Mouse (Mus musculus): Measurements from ENCODE around the gene Dock11.

The Dock11 gene

DNA sequence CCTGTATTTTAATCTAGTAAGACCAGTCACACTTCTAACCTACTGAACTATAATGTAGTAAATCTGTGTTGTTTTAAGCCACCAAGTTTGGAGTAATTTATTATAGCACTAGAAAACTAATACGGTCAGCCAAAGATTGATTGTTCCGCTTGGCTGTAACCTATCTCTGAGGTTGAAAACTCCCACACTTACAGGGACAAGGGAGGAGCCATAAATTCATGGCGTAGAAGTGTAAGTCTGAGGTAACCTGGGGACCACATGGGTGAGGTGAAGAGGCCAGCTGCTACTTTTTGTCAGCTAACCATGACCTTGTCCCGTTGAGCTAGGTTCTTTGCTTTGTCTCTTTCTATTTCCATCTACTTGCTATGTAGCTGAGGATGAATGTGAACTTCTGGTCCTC lies 61.5 kb downstream of the Dock11 start:
- ATAC-seq (ENCODE audit: low TSS enrichment): no peak

DNA sequence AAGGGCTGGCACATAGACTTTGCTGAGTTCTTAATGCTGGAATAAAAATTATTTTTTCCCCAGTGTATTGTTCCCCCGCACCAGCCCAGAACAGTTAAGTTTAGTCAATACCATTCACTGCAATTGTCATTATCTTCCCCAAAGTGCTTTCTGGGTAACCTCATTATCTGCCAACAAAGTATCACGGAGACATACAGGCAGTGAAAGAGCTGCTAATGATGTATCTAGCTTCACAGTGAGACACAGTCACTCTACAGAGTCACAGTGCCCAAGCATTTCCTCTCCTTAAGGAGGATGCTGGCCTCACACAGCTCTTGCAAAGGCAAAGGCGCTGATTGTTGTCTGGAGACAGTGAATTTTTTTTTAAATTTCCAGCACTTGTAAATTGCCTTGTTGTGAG lies 63.3 kb downstream of the Dock11 start:
- no peak for ATAC-seq (ENCODE audit: low TSS enrichment)

DNA sequence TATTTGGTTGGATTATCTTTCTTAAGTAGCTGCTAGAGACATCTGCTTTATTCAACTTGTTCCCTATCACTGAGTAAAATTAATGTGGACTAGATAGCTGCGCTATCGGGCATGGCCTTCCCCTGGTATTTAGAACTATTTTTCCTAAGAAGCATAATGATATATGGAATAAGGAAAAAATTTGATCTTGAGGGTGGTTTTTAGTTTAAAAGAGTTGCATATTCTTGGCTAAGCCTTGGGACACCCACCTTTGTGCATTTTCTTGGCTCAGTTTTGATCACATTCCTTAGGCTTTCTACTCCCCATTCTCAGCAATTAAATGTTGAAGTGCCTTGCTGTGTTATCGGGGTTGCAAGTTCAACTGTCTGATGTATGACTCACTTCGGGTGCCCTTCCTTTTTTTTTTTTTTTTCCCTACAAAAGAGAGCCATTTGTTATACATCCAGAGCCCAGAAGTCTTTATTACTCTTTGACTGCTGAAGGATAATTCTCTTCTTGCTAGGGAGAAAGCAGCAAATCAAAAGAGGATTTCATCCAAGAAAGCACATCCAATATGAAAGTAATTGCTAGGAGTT lies 64.0 kb downstream of the Dock11 start:
- no peak for ATAC-seq (ENCODE audit: low TSS enrichment)

DNA sequence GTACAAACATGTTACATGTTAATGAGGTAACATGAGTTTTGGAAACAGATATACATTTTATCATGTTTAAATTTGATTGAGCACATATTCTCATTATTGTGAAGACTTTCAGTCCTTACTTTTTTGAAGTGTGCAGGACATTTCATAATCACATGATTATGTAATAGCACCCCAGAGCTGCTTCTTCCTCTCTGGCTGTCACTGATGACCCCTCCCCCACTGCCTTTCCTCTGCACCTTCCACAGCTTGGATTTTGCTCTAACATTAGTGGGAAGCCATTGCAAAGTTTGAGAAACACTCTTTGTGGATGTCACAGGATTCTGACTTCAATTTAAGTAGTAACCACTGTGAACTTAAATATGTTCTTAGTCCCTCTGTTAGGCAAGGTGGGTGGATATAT lies 67.6 kb downstream of the Dock11 start:
- ATAC-seq (ENCODE audit: low TSS enrichment): no peak

DNA sequence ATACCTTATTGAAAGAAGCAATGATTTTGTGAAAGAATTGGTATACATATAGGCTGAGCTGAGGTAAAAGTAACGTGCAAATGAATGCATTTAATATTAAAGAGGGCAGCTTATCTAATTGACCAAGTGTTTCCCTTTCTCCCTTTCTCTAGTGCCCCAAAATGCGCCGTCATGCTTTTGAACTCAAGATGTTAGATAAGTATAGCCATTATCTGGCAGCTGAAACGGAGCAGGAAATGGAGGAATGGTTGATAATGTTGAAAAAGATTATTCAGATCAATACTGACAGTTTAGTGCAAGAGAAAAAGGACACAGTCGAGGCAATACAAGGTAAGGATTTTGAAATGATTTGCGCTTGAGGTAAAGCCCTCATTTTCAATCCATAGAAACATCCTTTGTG lies 74.5 kb downstream of the Dock11 start:
- ATAC-seq (ENCODE audit: low TSS enrichment): no peak

DNA sequence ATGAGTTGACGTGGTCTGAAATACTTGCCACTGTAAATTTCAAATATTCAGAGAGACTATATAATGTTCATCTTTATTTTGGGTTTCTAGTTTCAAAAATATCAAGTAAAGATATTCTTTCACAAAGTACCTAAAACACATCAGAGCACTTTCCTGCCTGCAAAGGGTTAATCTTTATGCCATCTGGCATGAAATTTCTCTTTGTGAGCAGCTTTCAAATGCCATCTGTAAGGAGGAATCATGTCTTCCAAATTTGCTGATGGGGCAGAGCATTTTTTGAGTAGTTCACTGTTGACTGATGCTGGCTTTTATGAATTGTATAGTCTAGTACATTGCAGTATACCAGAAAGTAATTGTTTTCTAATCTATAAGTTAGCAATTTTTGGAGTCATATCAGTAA lies 80.6 kb downstream of the Dock11 start:
- no peak for ATAC-seq (ENCODE audit: low TSS enrichment)

DNA sequence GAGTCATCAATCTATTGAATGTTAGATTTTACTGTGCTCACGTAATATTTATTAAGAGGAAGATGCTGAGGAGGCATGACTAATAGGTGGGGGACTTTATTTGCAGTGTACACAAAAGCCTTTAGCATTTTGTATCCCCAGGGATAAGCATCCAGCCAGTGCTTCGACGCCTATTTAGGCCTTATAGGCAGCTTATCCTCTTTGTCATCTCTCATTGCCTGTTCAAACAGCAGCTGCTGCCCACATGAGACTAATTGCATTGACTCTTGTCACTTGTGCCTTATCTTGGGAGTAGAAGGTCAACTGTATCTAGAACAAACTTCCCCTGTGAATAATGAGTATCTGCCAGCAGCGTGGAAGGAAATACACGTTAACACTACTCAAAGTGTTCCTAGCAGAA lies 88.0 kb downstream of the Dock11 start:
- ATAC-seq (ENCODE audit: low TSS enrichment): no peak

DNA sequence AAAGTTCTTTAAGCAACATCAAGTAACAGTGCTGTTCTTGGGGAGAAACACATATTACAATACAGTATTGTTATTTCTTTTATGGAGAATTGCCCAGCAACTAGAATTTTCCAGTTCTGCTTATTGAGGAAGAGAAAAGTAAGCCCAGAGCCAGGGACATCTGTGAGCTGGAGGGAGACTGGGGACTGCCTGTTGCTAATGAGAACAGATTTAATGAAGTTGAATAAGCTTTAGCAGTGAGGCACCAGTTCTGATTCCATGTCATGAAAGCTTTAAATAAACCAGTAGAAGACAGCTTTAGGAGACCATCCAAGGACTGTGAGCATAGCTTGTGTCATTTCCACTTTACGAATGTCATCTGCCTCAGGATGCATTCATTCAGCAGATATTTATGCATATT lies 99.3 kb downstream of the Dock11 start:
- ATAC-seq (ENCODE audit: low TSS enrichment): no peak

DNA sequence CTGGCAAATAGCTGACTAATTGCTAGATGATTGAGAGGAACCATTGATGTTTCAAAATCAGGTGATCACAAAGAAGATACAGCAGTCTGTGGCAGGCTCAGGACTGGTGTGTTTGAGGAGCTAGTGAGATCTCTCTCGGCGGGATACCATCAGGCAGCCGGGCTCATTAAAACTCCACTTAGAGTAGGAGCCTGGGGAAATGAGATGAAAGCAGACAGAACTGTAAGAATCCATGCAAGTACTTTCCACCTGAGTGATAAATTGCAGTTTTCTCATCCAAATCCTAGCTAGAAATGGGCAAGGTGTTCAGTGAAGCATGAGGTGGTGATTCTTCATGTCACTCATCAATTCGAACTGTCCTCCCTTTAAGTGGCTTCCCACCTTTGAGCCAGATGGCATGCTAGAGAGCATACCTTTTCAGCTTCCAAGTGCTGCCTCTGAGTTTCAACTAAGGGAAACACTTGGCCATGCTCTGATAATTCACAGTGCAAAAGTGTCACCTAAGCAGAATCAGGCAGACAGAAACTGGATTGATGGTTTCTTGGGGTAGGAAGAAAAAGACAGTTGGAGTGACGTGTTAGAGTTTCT lies 102.0 kb downstream of the Dock11 start:
- ATAC-seq (ENCODE audit: low TSS enrichment): no peak

DNA sequence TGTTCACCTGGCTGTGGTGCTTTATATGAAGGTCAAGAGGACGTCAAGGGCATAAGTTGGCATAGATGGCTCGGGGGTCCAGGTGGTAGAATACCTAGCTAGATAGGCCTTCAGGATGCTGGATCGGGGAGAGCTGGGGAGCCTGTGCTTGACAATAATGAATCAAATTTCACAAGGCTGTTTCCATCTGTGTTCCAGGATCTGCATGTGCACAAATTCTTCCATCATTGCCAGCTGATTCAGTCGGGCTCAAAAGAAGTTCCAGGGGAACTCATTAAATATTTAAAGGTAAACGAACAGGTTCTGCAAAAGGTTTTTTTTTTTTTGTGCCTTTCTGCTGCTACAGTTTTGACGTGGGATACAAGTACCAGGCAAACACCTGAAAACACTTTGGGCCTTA lies 105.6 kb downstream of the Dock11 start:
- ATAC-seq (ENCODE audit: low TSS enrichment): no peak

DNA sequence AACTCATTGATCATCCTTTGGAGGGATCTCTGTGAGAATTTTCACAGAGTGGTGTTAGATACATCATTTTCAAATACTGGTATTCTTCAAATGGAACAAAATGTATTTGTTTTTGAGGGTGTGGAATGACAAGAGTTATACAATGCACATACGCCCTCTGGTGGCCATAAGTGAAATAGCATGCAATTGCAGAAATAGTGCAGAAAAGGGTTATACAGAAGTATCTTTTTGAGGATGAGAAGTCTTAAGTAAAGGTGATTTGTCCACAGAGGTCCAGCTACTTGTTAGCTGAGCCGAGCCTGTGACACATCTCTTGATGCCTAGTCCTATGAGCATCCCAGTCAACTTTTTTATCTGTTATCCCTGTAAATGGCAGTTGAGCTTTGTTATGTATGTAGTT lies 108.4 kb downstream of the Dock11 start:
- peak; percentile 47; the same call in 1 of the 2 replicates for ATAC-seq (ENCODE audit: low TSS enrichment)

DNA sequence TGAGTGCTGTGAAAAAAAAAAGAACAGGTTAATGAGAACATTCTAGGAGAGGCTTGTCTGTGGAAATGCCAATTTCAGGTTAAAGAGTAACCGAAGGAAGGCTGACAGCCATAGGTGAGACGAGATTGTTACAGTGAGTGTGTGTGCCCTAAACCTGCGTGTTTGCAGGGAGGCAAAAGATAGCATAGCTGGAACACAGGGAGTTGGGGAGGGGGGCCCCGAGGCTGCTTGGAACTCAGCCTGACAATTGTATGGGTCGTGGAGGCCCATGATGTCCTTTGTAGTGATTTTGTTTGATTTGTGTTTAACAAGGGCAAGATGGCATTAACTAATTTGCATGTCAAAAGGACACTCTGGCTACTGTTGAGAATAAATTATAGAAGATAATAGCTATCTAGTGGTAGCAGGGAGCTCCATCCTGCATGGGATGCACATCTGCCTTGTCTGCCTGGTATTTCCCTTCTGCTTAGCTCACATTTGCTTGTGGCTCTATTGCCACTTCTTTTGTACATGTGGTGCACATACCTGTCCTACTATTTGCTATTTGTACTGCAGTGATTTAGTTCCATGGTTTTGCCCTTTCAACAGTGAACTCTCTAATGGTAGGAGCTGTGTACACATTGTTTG lies 109.3 kb downstream of the Dock11 start:
- ATAC-seq (ENCODE audit: low TSS enrichment): no peak

DNA sequence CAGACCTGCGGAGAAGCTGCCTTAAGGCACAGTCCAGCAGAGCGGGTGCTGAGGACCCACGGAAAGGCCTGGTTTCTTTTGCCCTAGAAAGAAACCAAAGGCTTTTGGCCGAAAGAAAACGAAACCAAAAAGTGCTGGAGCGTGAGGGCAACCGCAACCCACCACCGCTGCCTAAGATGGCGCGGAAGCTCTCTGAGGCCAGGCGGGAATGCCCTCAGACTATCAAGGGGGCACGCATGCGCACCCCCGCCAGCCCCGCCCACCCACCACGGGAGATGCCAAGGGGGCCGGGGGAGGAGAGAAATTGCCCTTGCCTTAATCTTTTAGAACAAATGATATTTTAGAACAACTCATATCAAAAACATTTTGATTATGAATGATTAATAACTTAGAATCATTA lies 137.0 kb downstream of the Dock11 start:
- ATAC-seq (ENCODE audit: low TSS enrichment): no peak

DNA sequence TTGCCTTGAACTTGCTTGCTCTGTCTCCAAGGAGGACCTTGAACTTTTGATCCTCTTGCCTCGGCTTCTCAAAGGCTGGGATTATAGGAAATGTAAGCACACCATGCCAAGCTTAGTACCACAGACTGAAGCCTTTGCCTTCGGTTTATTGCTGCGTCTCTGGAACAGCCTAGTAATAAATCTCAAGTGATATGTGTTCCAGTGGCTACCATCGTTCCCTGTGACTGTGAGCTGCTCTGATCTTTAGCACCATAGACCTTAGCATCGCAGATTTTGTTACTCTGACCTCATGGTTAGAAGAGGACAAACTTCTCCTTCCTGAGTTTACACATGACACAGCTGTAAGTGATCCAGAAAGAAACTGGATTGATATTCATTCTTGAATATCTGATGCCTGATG lies 142.5 kb downstream of the Dock11 start:
- ATAC-seq (ENCODE audit: low TSS enrichment): no peak

DNA sequence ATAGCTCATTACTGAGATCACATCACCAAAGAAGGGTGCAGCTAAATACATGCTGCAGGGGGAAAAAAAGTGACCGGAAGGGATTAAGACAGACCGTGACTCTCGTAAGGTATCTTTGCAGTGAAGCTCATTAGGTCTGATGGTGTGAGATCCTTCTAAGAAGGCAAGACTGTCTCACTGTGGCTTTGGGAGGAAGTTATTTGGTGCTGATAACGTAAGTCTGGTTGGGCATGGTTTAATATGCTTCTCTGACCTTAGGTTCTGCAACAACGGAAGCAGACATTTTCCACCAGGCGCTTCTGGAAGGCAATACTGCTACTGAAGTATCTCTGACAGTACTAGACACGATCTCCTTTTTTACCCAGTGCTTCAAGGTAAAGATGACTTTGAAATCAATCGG lies 145.4 kb downstream of the Dock11 start:
- no peak for ATAC-seq (ENCODE audit: low TSS enrichment)

DNA sequence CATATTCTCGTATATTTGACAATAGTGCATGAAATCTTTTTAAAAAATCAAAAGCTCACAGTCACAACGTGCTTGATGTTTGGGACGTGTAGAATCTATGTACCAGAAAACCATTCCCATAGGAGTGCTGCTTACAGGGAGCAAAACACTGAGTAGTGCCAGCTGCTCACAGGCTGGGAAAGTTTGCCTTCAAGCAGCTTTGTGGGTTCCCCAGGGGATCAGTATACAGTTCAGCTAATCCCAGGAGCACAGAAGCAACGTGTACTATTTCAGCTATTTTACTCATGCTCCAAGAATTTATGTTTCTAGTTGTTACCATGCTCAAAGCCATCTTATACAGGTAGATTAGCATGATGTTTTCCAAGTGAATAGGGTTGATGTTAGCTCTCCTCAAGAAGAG lies 157.1 kb downstream of the Dock11 start:
- ATAC-seq (ENCODE audit: low TSS enrichment): no peak

DNA sequence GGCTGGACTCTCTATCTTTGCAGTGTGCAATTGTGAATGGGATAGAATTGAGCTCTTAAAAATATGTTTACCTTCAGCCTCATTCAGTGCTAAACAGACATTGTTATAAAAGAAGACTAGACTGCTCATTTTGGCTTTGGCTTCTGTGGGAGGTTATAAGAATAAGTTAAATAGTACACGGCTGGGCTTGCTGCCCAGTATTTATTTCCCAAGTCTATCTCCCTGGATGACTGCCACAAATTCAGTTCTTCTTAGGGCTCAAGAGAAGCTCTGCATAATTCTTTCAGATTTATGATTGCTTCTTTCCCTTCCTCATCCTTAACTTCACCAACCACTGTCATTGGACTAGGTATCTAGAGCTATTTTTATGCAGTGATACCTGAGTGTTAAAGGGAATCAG lies 158.8 kb downstream of the Dock11 start:
- peak; percentile 34; the same call in 1 of the 2 replicates for ATAC-seq (ENCODE audit: low TSS enrichment)

DNA sequence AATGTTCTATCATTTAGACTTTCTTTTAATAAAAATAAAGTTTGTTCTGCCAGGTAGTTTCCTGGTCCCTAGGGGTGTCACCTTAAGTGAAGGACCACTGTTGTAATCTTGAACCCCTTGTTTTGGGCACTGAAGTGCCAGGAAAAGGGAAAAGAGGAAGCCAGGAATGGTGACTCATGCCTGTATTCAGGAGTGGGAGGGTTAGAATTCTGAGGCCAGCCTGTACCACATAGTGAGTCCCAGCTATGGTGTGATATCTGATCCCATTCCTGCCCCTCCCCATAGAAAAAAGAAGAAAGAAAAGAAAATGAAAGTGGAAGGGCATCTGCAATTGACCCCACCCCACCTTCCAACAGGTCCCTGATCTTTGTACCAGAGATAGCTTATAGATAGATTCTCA lies 161.7 kb downstream of the Dock11 start:
- no peak for ATAC-seq (ENCODE audit: low TSS enrichment)

DNA sequence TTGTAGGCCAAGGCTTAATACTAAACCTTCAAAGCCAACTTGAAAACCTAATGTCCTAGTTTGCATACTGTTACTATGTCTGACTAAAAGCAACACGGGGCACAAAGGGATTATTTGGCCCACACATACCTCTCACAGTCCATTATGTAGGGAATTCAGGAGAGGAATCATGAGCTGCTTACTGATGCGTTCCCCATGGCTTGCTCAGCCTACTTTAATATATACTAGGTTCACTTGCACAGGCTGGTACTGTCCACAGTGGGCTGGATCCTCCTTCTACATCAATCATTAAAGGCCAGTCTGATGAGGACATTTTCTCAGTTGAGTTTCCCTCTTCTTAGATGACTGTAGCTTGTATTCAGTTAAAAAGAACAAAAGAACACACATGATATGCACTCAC lies 185.4 kb downstream of the Dock11 start:
- ATAC-seq (ENCODE audit: low TSS enrichment): no peak

DNA sequence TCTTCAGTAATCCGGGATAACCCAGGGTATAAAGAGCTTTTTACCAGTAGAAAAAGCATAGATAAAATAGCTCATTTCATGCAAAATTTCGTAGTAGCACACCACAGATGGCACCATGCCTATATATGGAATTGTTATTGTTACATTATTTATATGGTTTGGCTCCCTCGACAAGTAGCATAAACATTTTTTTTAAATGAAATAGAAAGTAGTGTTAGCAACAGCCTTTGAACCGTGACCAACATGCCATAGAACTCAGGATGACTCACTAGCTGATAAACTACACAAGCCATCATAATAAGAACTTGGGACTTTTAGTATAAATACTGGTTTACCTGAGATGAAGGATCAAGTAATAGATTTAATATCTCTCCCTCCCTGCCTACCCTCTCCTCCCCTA lies 188.5 kb downstream of the Dock11 start:
- ATAC-seq (ENCODE audit: low TSS enrichment): no peak

DNA sequence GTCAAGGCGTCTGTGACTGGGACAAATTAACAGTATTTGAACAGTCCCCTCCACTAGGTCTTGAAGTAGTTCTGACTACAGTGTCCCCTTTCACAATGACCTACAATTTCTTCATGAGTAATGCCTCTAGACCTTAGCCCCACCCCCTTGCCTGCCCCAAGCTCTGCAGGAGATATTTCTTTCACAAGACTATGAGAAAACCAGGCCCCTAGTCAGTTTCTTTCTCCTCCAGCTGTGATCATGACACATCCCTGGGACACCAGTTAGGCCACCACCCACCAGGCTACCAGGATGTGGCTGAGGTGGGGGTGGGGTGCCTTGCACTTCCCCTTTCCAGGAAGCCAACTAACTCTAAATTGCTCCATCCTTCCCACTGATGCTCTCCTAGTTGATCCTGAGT lies 194.3 kb downstream of the Dock11 start:
- ATAC-seq (ENCODE audit: low TSS enrichment): no peak

DNA sequence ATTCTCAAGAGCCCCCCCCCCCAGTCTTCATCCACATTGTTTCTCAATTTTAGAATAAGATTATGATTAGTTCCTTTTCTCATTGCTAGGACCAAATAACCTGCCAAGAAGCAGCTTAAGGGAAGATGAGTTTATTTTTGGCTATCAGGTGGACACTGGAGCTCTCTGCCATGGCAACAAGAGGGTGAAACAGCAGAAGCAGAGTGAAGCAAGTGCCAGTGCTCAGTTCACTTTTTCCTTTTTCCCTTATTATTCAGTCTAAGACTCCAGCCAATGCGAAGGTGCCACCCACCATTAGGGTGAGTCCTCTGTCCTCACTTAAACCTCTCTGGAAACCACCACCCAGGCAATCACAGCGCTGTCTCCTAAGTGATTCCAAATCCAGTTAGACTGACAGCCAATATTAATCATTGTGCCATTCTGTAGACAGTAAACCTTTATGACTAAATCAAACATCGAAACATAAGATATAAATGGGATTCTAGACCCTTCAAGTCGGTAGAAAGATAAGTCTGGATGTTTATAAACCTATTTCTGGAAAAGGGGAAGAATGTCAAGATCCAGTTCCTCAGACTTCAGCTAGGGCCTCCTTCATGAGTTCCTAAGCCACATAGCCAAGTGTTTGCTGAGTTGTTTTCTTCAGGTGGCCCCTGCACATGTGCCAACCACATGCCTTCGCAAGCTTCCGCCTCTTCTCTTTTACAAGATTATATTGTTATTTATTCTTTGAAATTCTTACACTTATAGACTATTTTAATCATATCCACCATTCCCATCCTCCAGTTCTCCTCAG lies 200.0 kb downstream of the Dock11 start:
- no peak for ATAC-seq (ENCODE audit: low TSS enrichment)

DNA sequence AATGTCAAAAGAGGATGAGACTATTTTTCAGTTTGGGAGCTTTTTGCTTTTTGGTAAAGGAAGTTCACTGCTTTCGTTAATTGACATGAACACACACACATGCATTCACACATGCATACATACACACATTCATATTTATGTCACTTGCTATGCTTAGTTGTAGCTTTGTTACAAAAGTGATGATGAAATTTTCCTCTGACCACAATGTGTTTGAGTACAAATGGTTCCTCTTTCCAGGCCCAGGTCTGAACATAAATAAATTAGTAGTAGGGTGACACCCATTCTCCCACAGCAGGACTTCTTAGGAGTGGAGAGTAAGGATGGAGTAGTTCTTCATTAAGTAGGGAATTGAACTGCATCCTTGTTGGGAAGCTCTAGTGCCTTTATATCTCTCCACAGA lies 212.3 kb downstream of the Dock11 start:
- no peak for ATAC-seq (ENCODE audit: low TSS enrichment)
